Mouse (Mus musculus) kidney, postnatal 0 days (tissue): ENCODE measurements around the gene Garem2. TPM values are rescaled to one million over a fixed set of nuclear protein-coding genes. Genes with fewer than 3 reads are reported as not detected.

Experiments
- ATAC-seq: fragments of 200-750 bp; cut with Nextera tagmentation; replicated peaks from 2 replicates; pipeline ENCODE4 v1.8.0; 2017; ENCODE audit warnings: low read depth, moderate number of reproducible peaks, moderate TSS enrichment, moderate library complexity; ENCODE audit not compliant: low FRiP score
- DNase-seq: peaks from one replicate; pipeline ENCODE4 v3.0.0-alpha.2; 2016; ENCODE audit warnings: low spot score
- H3K27ac ChIP-seq: fragments of 300-500 bp; sonication (generic); 2 replicates; pipeline ENCODE4 v1.5.1; 2014; ENCODE audit warnings: mild to moderate bottlenecking
- H3K27me3 ChIP-seq: fragments of 300-500 bp; sonication (generic); 2 replicates; pipeline ENCODE4 v1.6.1; 2014; ENCODE audit warnings: low read length, mixed read lengths; ENCODE audit not compliant: insufficient read depth
- H3K36me3 ChIP-seq: fragments of 300-500 bp; sonication (generic); 2 replicates; pipeline ENCODE4 v1.6.1; 2014; ENCODE audit warnings: low read length, mixed read lengths; ENCODE audit not compliant: insufficient read depth
- H3K4me1 ChIP-seq: fragments of 300-500 bp; sonication (generic); replicated peaks from 2 replicates; pipeline ENCODE4 v1.6.1; 2014; ENCODE audit warnings: antibody characterized with exemption, low read length, mixed read lengths; ENCODE audit not compliant: insufficient read depth
- H3K4me2 ChIP-seq: fragments of 300-500 bp; sonication (generic); 2 replicates; pipeline ENCODE4 v1.6.1; 2014; ENCODE audit warnings: mild to moderate bottlenecking, low read length, moderate library complexity, mixed read lengths
- H3K4me3 ChIP-seq: fragments of 300-500 bp; sonication (generic); replicated peaks from 2 replicates; pipeline ENCODE4 v1.5.1; 2014; ENCODE audit warnings: low read depth, low read length
- H3K9ac ChIP-seq: fragments of 300-500 bp; sonication (generic); 2 replicates; pipeline ENCODE4 v1.6.1; 2014; ENCODE audit warnings: low read depth, low read length
- H3K9me3 ChIP-seq: fragments of 300-500 bp; sonication (generic); replicated peaks from 2 replicates; pipeline ENCODE4 v1.6.1; 2016; ENCODE audit warnings: low read length, inconsistent platforms, mixed read lengths
- CTCF ChIP-seq: IDR thresholded peaks from 2 replicates; pipeline ENCODE4 v1.5.1; 2016; ENCODE audit warnings: antibody characterized with exemption, low read depth, mild to moderate bottlenecking, moderate library complexity
- WGBS: fragments of 180-500 bp; shearing (Covaris S2); extraction: QIAGEN DNeasy Blood & Tissue Kit; methylation state at CpG from one replicate; pipeline ENCODE4 v1.1.7; 2014; 5-methylcytosine and 5-hydroxymethylcytosine counted together
- polyA plus RNA-seq: library from polyadenylated mRNA; unstranded; fragments of >200 nt; fragmentation: Nextera tagmentation; extraction: Ambion mirVana; gene quantifications from 2 replicates; pipeline ENCODE4 v1.2.1, GENCODE M21; 2015

The Garem2 gene
- polyA plus RNA-seq, 1 experiment from 2014 or later, result 0.33 TPM

DNA sequence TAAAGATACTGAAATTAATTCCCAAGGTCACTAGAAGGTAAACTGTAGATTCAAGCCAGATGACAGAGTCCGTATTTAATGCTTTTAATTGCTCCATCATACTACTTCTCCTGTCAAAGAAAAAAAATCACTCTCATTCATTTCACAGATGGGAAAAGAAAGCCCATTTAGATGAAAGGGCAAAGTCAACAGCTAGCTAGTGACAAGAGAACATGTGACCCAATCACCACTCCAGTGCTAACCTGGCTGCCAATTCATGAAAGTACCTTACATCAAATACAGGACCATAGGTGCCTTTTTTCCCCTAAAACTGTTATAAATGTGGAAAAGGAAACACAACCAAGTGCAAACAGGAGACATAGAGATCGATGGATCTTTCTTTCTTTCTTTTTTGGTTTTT is 48.3 kb downstream of the Garem2 start:
- Histone ChIP-seq H3K9ac (no peak overlapping the region), H3K4me2 (no peak overlapping the region), H3K27ac (no peak overlapping the region), H3K4me3 (no peak overlapping the region), H3K9me3 (no peaks in the 10 kb centered on the region), H3K36me3 (no peaks in the 10 kb centered on the region), H3K27me3 (no peaks in the 10 kb centered on the region), H3K4me1 (peaks cover 6% of the 10 kb centered on the region; the same call in 1 of the 2 replicates)
- ATAC-seq (no peak), DNase-seq (no peak)
- WGBS, result 92% methylated on average over 2 of the region's 2 CpGs
- TF ChIP-seq CTCF, result no peak

DNA sequence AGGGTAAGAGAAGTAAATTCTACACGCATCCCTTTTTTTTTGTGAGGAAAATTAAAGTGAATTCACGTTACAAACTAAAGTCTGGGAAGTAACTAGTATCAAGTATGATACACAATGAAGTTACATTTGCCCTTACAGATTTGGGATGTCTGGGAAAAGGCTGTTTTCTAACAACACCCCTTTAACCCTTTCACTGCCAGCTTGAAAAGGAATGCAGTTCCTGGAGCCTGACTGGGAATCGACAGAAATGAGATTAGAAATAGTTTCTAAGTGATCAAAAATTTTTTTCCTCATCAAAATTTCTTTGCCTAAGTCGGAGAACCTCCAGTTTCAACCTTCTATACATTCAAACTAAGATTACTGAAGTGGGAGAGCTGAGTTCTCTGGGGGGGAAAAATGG is 49.1 kb downstream of the Garem2 start:
- no peak for ATAC-seq
- H3K36me3 ChIP-seq, result no peaks in the 10 kb centered on the region
- peak overlapping the region; percentile 95 for H3K4me3 ChIP-seq
- H3K27me3 ChIP-seq, result no peaks in the 10 kb centered on the region
- peak; percentile 59 for DNase-seq
- peak overlapping the region; percentile 81 for H3K4me2 ChIP-seq
- peak overlapping the region; percentile 84 for H3K9ac ChIP-seq
- TF ChIP-seq CTCF, result no peak
- 20% methylated on average over 4 of the region's 4 CpGs for WGBS
- H3K9me3 ChIP-seq, result no peaks in the 10 kb centered on the region
- H3K4me1 ChIP-seq, result peaks cover 6% of the 10 kb centered on the region; the same call in 1 of the 2 replicates
- peak overlapping the region; percentile 96; the same call in 1 of the 2 replicates for H3K27ac ChIP-seq

DNA sequence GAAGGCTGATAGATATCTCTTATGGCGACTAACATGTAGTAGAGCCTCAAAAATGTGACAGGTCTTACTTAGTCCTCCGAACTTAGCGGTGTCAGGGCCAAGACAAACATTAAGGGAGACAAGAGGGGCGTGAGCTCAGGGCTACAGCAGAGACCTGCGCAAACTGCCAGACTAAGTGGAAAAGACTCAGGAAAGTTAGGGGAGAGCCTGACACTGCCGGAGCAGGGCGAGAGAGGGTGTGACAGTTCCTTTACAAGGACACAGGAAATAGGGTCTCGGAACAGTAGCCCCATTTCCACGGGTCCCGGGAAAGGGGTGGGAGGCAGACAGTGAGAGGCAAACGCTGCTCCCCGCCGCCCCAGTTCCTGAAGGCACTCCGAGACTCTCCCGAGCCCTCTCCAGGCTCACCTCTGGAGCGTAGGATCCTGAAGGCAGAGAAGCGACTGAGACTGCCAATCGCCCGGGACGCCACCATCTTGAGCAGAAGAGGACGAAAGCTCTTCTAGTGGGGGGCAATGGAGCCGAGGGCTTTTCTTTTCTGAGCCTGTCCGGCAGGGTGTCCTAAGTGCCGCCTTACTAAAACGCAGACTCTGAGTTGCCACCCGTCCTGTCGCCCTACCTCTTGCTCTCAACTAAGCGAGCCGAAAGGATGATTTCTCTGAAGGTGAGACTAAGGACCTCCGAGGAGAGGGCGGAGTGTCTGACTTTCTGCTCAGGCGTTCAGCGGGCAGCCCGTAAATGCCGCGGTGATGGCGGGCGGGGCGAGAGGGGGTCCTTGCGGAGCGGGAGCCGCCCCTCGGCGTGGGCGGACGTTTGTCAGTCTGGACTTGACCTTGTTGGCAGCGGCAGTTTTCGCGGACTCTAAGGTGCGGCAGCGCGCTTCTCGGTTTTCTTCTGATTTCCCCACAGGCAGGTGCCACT is 49.8 kb downstream of the Garem2 start, which contains the start of the genes Hadha and Hadhb:
Gene Hadha (minus strand): TSS at position 689 of the 921 bp plus-strand sequence.
Gene Hadhb (plus strand): TSS at position 775 of the 921 bp plus-strand sequence.
- Histone ChIP-seq H3K4me3 (peak within 1 kb of the TSS; percentile 95), H3K4me2 (peak within 1 kb of the TSS; percentile 81), H3K27ac (peak within 1 kb of the TSS; percentile 96), H3K36me3 (no peaks in the 10 kb centered on the region), H3K9me3 (no peaks in the 10 kb centered on the region), H3K9ac (peak within 1 kb of the TSS; percentile 84), H3K4me1 (peaks cover 6% of the 10 kb centered on the region; the same call in 1 of the 2 replicates), H3K27me3 (no peaks in the 10 kb centered on the region)
- no peak for TF ChIP-seq CTCF
- DNase-seq, result peak; percentile 95
- WGBS, result under 1% methylated on average over 53 of the region's 53 CpGs
- peak; percentile 88 for ATAC-seq

DNA sequence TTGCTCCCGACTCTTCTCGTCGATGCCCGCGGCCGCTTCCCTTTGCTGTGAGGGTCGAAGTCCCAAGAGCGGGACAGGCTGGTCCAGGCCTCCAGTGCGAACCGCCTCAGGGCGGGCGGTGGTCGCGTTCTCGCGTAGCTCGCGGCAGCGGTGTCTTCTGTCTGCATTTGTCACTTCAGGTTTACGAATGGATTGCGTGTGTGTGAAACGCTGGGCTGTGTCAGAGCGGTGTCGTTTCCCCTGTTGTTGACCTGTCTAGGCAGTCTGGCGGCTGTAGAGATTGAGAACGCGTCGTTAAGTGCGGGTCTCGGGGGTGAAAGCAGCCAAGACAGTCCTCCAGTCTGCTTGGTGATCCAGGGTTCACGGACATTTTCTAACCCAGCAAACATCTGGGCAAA is 50.4 kb downstream of the Garem2 start:
- Histone ChIP-seq H3K9ac (peak overlapping the region; percentile 84), H3K9me3 (no peaks in the 10 kb centered on the region), H3K4me1 (peaks cover 6% of the 10 kb centered on the region; the same call in 1 of the 2 replicates), H3K4me3 (peak overlapping the region; percentile 95), H3K36me3 (no peaks in the 10 kb centered on the region), H3K27me3 (no peaks in the 10 kb centered on the region), H3K27ac (peak overlapping the region; percentile 96), H3K4me2 (peak overlapping the region; percentile 81)
- under 1% methylated on average over 31 of the region's 31 CpGs for WGBS
- TF ChIP-seq CTCF, result no peak
- DNase-seq, result no peak
- ATAC-seq, result peak; percentile 31

DNA sequence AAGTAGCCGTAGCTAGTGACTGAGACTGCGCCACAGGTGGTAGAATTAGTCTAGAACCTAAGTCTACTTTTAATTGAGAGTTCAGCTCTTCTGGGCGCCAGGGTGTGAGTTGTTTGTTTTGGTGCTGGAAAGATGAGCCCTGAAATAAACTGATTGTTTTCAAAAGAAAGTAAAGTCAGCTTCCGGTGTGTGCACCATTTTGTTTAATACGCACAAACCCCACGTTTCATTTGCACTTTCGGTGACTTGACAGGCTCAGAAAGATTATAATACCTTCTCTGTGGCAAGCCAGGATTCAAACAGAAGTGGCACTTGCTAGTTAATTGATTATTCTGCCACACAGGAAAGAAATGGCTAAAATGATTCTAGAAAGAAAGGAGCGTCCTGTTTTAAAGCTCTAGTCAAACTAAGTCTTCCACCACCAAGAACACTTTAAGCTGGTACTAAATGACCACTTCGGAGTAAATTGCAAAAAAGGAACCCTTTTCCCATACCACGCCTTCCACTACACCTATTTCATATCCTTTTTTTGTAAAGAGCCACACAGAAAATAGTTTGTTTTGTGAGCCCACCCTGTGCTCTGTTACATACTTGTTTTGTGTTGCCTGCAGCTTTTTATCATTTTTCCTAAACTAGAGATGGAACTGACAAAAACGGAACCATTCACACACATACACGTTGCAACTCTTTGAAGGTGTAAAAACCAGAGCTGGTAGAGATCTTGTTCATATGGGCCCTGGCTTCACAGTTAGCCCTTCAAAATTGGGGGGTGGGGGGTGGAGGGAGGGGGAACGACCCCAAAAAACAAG is 51.1 kb downstream of the Garem2 start:
- Histone ChIP-seq H3K4me1 (peaks cover 6% of the 10 kb centered on the region; the same call in 1 of the 2 replicates), H3K27me3 (no peaks in the 10 kb centered on the region), H3K9ac (peak overlapping the region; percentile 84), H3K4me2 (peak overlapping the region; percentile 81), H3K4me3 (peak overlapping the region; percentile 95), H3K36me3 (no peaks in the 10 kb centered on the region), H3K27ac (peak overlapping the region; percentile 96), H3K9me3 (no peaks in the 10 kb centered on the region)
- DNase-seq, result peak; percentile 34
- no peak for TF ChIP-seq CTCF
- WGBS, result 23% methylated on average over 13 of the region's 13 CpGs
- no peak for ATAC-seq

DNA sequence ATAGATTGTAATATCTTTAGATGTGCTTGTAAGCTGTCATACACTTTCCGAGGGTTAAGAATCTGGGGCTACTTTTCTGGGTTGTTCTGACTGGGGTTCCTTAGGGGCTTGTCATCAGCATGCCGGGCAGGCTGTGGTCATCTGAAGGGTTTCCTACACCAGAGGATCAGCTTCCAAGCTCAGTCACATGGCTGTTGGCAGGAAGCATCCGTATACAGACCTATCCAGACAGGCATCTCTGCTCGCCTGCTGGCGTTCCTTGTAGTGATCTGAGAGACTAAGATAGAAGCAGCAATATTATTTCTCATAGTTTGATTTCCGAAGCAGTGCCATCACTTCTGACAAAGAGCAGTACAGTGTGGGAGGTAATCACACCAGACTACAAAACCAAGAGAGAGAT is 54.6 kb downstream of the Garem2 start:
- no peak overlapping the region for H3K27ac ChIP-seq
- no peak for TF ChIP-seq CTCF

More for the DNA sequence above, 54.6 kb downstream of the Garem2 start:
- DNase-seq (no peak), ATAC-seq (no peak)
- Histone ChIP-seq H3K4me1 (peaks cover 6% of the 10 kb centered on the region; the same call in 1 of the 2 replicates), H3K9me3 (no peaks in the 10 kb centered on the region), H3K9ac (no peak overlapping the region), H3K27me3 (no peaks in the 10 kb centered on the region), H3K4me2 (no peak overlapping the region), H3K36me3 (no peaks in the 10 kb centered on the region), H3K4me3 (no peak overlapping the region)
- 80% methylated on average over 6 of the region's 6 CpGs for WGBS
